Mouse (Mus musculus) liver, adult 2 months (tissue): Measurements from ENCODE around the gene Yars. TPM values are rescaled to one million over a fixed set of nuclear protein-coding genes. Genes with fewer than 3 reads are reported as not detected.

Source experiments
- DNase-seq: peaks from one replicate; pipeline ENCODE4 v3.0.0-alpha.2; 2011; ENCODE audit warnings: low read depth, low spot score; ENCODE audit errors: extremely low read depth
- H3K27ac ChIP-seq: fragments of 200-500 bp; replicated peaks from 2 replicates; pipeline ENCODE4 v1.5.1; 2012; ENCODE audit warnings: low read depth, mild to moderate bottlenecking, control low read depth, inconsistent platforms, low read length; ENCODE audit not compliant: insufficient read depth
- H3K27me3 ChIP-seq: fragments of 200-500 bp; 2 replicates; pipeline ENCODE4 v1.6.1; 2012; ENCODE audit warnings: mild to moderate bottlenecking, moderate library complexity, low read length, inconsistent platforms; ENCODE audit not compliant: control insufficient read depth, insufficient read depth
- H3K36me3 ChIP-seq: fragments of 200-500 bp; 2 replicates; pipeline ENCODE4 v1.6.1; 2012; ENCODE audit warnings: low read length, inconsistent platforms; ENCODE audit not compliant: control insufficient read depth, insufficient read depth
- H3K4me1 ChIP-seq: fragments of 200-500 bp; 2 replicates; pipeline ENCODE4 v1.6.1; 2011; ENCODE audit warnings: low read length; ENCODE audit not compliant: control insufficient read depth, insufficient read depth
- H3K4me3 ChIP-seq: fragments of 200-500 bp; 2 replicates; pipeline ENCODE4 v1.5.1; 2011; ENCODE audit warnings: low read depth, mild to moderate bottlenecking, control low read depth, low read length, moderate library complexity; ENCODE audit not compliant: insufficient read depth
- H3K79me2 ChIP-seq: fragments of 200-500 bp; 2 replicates; pipeline ENCODE4 v1.6.1; 2012; ENCODE audit warnings: inconsistent platforms, mild to moderate bottlenecking, low read length, moderate library complexity; ENCODE audit not compliant: control insufficient read depth, insufficient read depth
- H3K9ac ChIP-seq: fragments of 200-500 bp; 2 replicates; pipeline ENCODE4 v1.6.1; 2012; ENCODE audit warnings: low read depth, mild to moderate bottlenecking, control low read depth, inconsistent platforms, low read length
- CTCF ChIP-seq: fragments of 200-500 bp; IDR thresholded peaks from 2 replicates; pipeline ENCODE4 v1.5.1; 2011; ENCODE audit warnings: low read depth, low read length, control low read depth
- POLR2A ChIP-seq: fragments of 200-500 bp; IDR thresholded peaks from 2 replicates; pipeline ENCODE4 v1.6.1; 2011; ENCODE audit warnings: low read length, control low read depth; ENCODE audit not compliant: insufficient read depth; ENCODE audit errors: extremely low read depth
- WGBS: fragments of 180-500 bp; shearing (Covaris S2); methylation state at CpG from one replicate; pipeline ENCODE4 v1.1.7; 2018; 5-methylcytosine and 5-hydroxymethylcytosine counted together
- polyA plus RNA-seq: library from polyadenylated mRNA; depleted of rRNA; stranded (reverse); fragments of >200 nt; gene quantifications from 2 replicates; pipeline ENCODE4 v1.2.3, GENCODE M21; 2012
- total RNA-seq: library from RNA; depleted of rRNA; stranded (reverse); fragments of >200 nt; gene quantifications from 2 replicates; pipeline ENCODE4 v1.2.3, GENCODE M21; 2014

Gene Yars
- total and polyA plus RNA-seq, 2 experiments = 15.3 to 18.5 TPM

GRCm38 (mm10) chr4:129218569-129219175, 29.1 kb downstream of the Yars start:
- no peak for DNase-seq
- H3K4me3 ChIP-seq = no peak overlapping the region
- peaks cover 40% of the 10 kb centered on the region for H3K36me3 ChIP-seq
- no peak overlapping the region for H3K9ac ChIP-seq
- TF ChIP-seq POLR2A (no peak), CTCF (no peak)
- 84% methylated on average over 7 of the region's 7 CpGs for WGBS
- no peak overlapping the region for H3K27ac ChIP-seq
- no peaks in the 10 kb centered on the region for H3K27me3 ChIP-seq
- H3K79me2 ChIP-seq = no peaks in the 10 kb centered on the region
- no peaks in the 10 kb centered on the region for H3K4me1 ChIP-seq

GRCm38 (mm10) chr4:129219198-129219597, 29.6 kb downstream of the Yars start:
- H3K36me3 ChIP-seq = peaks cover 39% of the 10 kb centered on the region
- no peak overlapping the region for H3K27ac ChIP-seq
- no peaks in the 10 kb centered on the region for H3K4me1 ChIP-seq
- no peak for DNase-seq
- H3K79me2 ChIP-seq = no peaks in the 10 kb centered on the region
- H3K27me3 ChIP-seq = no peaks in the 10 kb centered on the region
- no peak overlapping the region for H3K9ac ChIP-seq
- WGBS = 83% methylated on average over 10 of the region's 10 CpGs
- H3K4me3 ChIP-seq = no peak overlapping the region
- no peak for TF ChIP-seq CTCF
- no peak for TF ChIP-seq POLR2A

GRCm38 (mm10) chr4:129220376-129221089, 31.0 kb downstream of the Yars start:
- Histone ChIP-seq H3K27me3 (no peaks in the 10 kb centered on the region), H3K4me1 (no peaks in the 10 kb centered on the region), H3K36me3 (peaks cover 40% of the 10 kb centered on the region), H3K79me2 (no peaks in the 10 kb centered on the region), H3K4me3 (no peak overlapping the region), H3K9ac (no peak overlapping the region), H3K27ac (no peak overlapping the region)
- WGBS = 74% methylated on average over 7 of the region's 7 CpGs
- no peak for DNase-seq
- TF ChIP-seq CTCF = no peak
- TF ChIP-seq POLR2A = no peak

GRCm38 (mm10) chr4:129221097-129222010, 31.8 kb downstream of the Yars start:
- peaks cover 37% of the 10 kb centered on the region for H3K36me3 ChIP-seq

GRCm38 (mm10) chr4:129222019-129222925, 32.7 kb downstream of the Yars start:
- DNase-seq = no peak
- Histone ChIP-seq H3K4me1 (no peaks in the 10 kb centered on the region), H3K9ac (no peak overlapping the region), H3K36me3 (peaks cover 35% of the 10 kb centered on the region), H3K27me3 (no peaks in the 10 kb centered on the region), H3K79me2 (peaks cover 2% of the 10 kb centered on the region; the same call in 1 of the 2 replicates), H3K4me3 (no peak overlapping the region), H3K27ac (no peak overlapping the region)
- WGBS = 89% methylated on average over 31 of the region's 31 CpGs
- TF ChIP-seq POLR2A (no peak), CTCF (no peak)

More at GRCm38 (mm10) chr4:129221097-129222010, 31.8 kb downstream of the Yars start:
- TF ChIP-seq CTCF = no peak
- TF ChIP-seq POLR2A = no peak
- H3K27ac ChIP-seq = no peak overlapping the region
- H3K4me3 ChIP-seq = no peak overlapping the region
- no peak overlapping the region for H3K9ac ChIP-seq
- H3K27me3 ChIP-seq = no peaks in the 10 kb centered on the region
- no peak for DNase-seq
- no peaks in the 10 kb centered on the region for H3K4me1 ChIP-seq
- H3K79me2 ChIP-seq = no peaks in the 10 kb centered on the region
- WGBS = 87% methylated on average over 23 of the region's 23 CpGs
